Mouse (Mus musculus) liver, embryonic 11.5 days (tissue): ENCODE results near the gene Arfgef2. TPM values are rescaled to one million over a fixed set of nuclear protein-coding genes. Genes with fewer than 3 reads are reported as not detected.

ENCODE experiments used
- ATAC-seq: fragments of 200-750 bp; cut with Nextera tagmentation; replicated peaks from 2 replicates; pipeline ENCODE4 v1.8.0; 2017; ENCODE audit warnings: moderate number of reproducible peaks, mild to moderate bottlenecking, moderate TSS enrichment, moderate library complexity; ENCODE audit not compliant: low FRiP score
- DNase-seq: peaks from one replicate; pipeline ENCODE4 v3.0.0-alpha.2; 2017; ENCODE audit warnings: low spot score
- H3K27ac ChIP-seq: fragments of 300-500 bp; sonication (generic); 2 replicates; pipeline ENCODE4 v1.5.1; 2014; ENCODE audit warnings: mild to moderate bottlenecking, low read depth, low read length, control low read depth
- H3K27me3 ChIP-seq: fragments of 300-500 bp; sonication (generic); replicated peaks from 2 replicates; pipeline ENCODE4 v1.6.1; 2014; ENCODE audit warnings: low read length, mixed read lengths; ENCODE audit not compliant: control insufficient read depth, insufficient read depth
- H3K36me3 ChIP-seq: fragments of 300-500 bp; sonication (generic); 2 replicates; pipeline ENCODE4 v1.6.1; 2014; ENCODE audit warnings: mild to moderate bottlenecking, low read length, moderate library complexity, mixed read lengths; ENCODE audit not compliant: control insufficient read depth, insufficient read depth
- H3K4me1 ChIP-seq: fragments of 300-500 bp; sonication (generic); replicated peaks from 2 replicates; pipeline ENCODE4 v1.6.1; 2014; ENCODE audit warnings: low read length, mixed read lengths; ENCODE audit not compliant: control insufficient read depth, insufficient read depth
- H3K4me2 ChIP-seq: fragments of 300-500 bp; sonication (generic); 2 replicates; pipeline ENCODE4 v1.6.1; 2014; ENCODE audit warnings: mild to moderate bottlenecking, control low read depth, moderate library complexity
- H3K4me3 ChIP-seq: fragments of 300-500 bp; sonication (generic); 2 replicates; pipeline ENCODE4 v1.5.1; 2014; ENCODE audit warnings: low read depth, low read length, control low read depth
- H3K9ac ChIP-seq: fragments of 300-500 bp; sonication (generic); 2 replicates; pipeline ENCODE4 v1.6.1; 2014; ENCODE audit warnings: low read depth, low read length, control low read depth
- H3K9me3 ChIP-seq: fragments of 300-500 bp; sonication (generic); 2 replicates; pipeline ENCODE4 v1.6.1; 2016; ENCODE audit warnings: low read length, inconsistent platforms, mixed read lengths; ENCODE audit not compliant: control insufficient read depth
- WGBS: fragments of 180-500 bp; shearing (Covaris S2); extraction: QIAGEN DNeasy Blood & Tissue Kit; methylation state at CpG from one replicate; pipeline ENCODE4 v1.1.7; 2014; 5-methylcytosine and 5-hydroxymethylcytosine counted together
- polyA plus RNA-seq: library from polyadenylated mRNA; unstranded; fragments of >200 nt; fragmentation: Nextera tagmentation; extraction: Ambion mirVana; gene quantifications from 2 replicates; pipeline ENCODE4 v1.2.1, GENCODE M21; 2014

Arfgef2 gene
- polyA plus RNA-seq, 1 experiment from 2014 or later = 11.3 TPM

DNA sequence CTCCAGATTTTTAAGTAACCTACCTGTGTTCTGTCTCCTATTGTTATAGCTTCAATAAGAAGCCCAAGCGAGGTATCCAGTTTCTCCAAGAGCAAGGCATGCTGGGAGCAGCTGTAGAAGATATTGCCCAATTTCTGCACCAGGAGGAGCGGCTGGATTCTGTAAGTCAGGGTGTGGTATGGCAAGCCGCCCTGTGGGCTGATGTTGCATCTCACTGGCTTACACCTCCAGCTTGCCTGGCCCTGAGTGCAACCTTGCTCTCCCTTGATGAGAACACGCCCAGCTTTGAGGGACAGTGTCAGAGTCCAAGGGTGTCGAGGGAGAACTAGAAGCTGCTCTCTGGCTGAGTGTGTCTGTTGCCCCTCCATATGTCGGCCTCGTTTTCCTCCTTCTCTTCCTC lies 53.8 kb downstream of the Arfgef2 start:
- DNase-seq = no peak
- Histone ChIP-seq H3K9ac (no peak overlapping the region), H3K4me3 (no peak overlapping the region), H3K4me1 (no peaks in the 10 kb centered on the region), H3K27me3 (no peaks in the 10 kb centered on the region), H3K36me3 (peaks cover 60% of the 10 kb centered on the region), H3K27ac (no peak overlapping the region), H3K4me2 (no peak overlapping the region), H3K9me3 (no peaks in the 10 kb centered on the region)
- WGBS = 89% methylated on average over 7 of the region's 7 CpGs
- ATAC-seq = no peak

GRCm38 (mm10) chr2:166862505-166862904 lies 57.1 kb downstream of the Arfgef2 start:
- WGBS = 78% methylated on average over 3 of the region's 3 CpGs
- no peak for ATAC-seq

GRCm38 (mm10) chr2:166865476-166865875 lies 60.1 kb downstream of the Arfgef2 start:
- Histone ChIP-seq H3K4me3 (no peak overlapping the region), H3K9ac (no peak overlapping the region), H3K9me3 (no peaks in the 10 kb centered on the region), H3K27ac (no peak overlapping the region), H3K36me3 (peaks cover 38% of the 10 kb centered on the region), H3K4me1 (peaks cover 3% of the 10 kb centered on the region; the same call in 1 of the 2 replicates), H3K4me2 (no peak overlapping the region), H3K27me3 (no peaks in the 10 kb centered on the region)
- DNase-seq = no peak
- no peak for ATAC-seq
- WGBS = 82% methylated on average over 10 of the region's 10 CpGs

More at GRCm38 (mm10) chr2:166862505-166862904, 57.1 kb downstream of the Arfgef2 start:
- Histone ChIP-seq H3K9ac (no peak overlapping the region), H3K9me3 (no peaks in the 10 kb centered on the region), H3K36me3 (peaks cover 45% of the 10 kb centered on the region), H3K27me3 (no peaks in the 10 kb centered on the region), H3K4me2 (no peak overlapping the region), H3K4me3 (no peak overlapping the region), H3K4me1 (no peaks in the 10 kb centered on the region), H3K27ac (no peak overlapping the region)
- no peak for DNase-seq

DNA sequence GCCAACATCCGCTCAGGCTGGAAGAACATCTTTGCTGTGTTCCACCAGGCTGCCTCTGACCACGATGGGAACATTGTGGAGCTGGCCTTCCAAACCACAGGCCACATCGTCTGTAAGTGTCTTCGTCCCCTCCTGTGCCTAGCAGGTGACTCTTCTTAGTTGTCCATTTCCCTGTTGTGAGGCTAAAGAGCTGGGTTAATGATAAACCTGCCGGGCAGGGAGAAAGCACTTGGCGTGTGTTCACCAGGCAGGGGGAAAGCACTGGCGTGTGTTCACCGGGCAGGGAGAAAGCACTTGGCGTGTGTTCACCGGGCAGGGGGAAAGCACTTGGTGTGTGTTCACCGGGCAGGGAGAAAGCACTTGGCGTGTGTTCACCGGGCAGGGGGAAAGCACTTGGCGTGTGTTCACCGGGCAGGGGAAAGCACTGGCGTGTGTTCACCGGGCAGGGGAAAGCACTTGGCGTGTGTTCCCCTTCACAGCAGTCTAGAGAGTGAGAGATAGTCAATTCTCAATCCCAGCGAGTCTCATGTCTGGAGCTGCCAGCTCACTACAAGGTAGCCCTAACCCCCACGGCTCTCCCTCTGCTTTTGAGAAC lies 65.0 kb downstream of the Arfgef2 start:
- Histone ChIP-seq H3K9me3 (no peaks in the 10 kb centered on the region), H3K27ac (peak overlapping the region; percentile 45; the same call in 1 of the 2 replicates), H3K4me2 (no peak overlapping the region), H3K27me3 (no peaks in the 10 kb centered on the region), H3K9ac (0 out of 2 replicates have a peak overlapping the region, but pooled peaks have one; percentile 26), H3K36me3 (peaks cover 37% of the 10 kb centered on the region), H3K4me3 (no peak overlapping the region), H3K4me1 (peaks cover 3% of the 10 kb centered on the region; the same call in 1 of the 2 replicates)
- 85% methylated on average over 20 of the region's 20 CpGs for WGBS
- no peak for ATAC-seq
- DNase-seq = no peak

DNA sequence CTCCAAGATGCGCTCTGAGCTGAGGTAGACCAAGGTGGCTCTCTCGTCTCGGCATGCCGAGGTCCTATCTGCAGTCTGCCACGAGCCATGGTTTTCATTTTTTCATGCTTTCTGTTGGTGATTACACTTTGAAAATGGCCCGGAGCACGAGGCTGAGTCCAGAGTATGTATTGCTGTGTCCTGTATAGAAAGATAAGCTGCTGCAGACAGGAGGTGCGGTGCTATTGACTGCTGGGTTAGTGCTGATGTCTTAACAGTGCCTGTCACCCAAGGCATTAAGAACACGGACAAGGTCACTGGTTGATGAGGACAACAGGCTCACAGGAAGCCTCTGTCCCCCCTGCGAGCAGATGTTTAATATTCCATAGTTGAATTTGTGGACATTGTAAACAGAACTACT lies 65.5 kb downstream of the Arfgef2 start:
- Histone ChIP-seq H3K4me1 (peaks cover 3% of the 10 kb centered on the region; the same call in 1 of the 2 replicates), H3K4me3 (no peak overlapping the region), H3K9ac (0 out of 2 replicates have a peak overlapping the region, but pooled peaks have one; percentile 26), H3K27ac (peak overlapping the region; percentile 45; the same call in 1 of the 2 replicates), H3K27me3 (no peaks in the 10 kb centered on the region), H3K9me3 (no peaks in the 10 kb centered on the region), H3K4me2 (no peak overlapping the region), H3K36me3 (peaks cover 37% of the 10 kb centered on the region)
- DNase-seq (no peak), ATAC-seq (peak; percentile 74; the same call in 1 of the 2 replicates)
- WGBS = 72% methylated on average over 10 of the region's 10 CpGs

DNA sequence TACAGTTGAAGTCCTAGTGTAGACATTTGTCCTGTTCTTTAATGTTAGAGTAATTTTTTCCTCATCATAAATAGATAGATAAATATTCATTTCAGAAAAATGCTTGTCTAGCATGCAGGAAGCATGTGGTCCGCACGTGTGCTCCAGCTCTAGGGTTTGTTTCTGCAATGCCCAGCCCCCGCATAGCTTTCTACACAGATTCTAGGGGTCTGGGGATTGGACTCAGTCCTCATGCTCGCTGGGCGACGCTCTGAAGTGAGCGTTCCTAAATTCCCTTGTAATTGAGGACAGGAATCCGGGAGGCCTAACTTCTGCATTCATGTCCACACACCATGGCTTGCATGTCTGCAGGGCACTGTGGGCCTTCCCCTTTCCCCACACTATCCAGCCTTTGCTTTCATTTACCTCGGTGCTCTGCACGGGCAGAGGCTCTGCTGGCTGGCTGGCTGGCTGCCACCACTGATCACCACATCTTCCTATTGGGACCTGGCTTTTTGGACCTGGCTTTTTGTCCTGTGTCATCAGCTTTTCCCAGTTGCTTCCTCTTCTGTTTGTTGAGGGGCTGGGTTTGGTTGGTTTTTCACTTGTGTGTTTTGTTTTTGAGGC lies 69.4 kb downstream of the Arfgef2 start:
- no peak overlapping the region for H3K4me2 ChIP-seq
- H3K36me3 ChIP-seq = peaks cover 26% of the 10 kb centered on the region
- 81% methylated on average over 10 of the region's 10 CpGs for WGBS
- H3K4me3 ChIP-seq = no peak overlapping the region
- H3K9me3 ChIP-seq = no peaks in the 10 kb centered on the region
- no peaks in the 10 kb centered on the region for H3K27me3 ChIP-seq
- no peak for ATAC-seq
- no peak overlapping the region for H3K27ac ChIP-seq
- H3K9ac ChIP-seq = no peak overlapping the region
- no peak for DNase-seq
- peaks cover 3% of the 10 kb centered on the region; the same call in 1 of the 2 replicates for H3K4me1 ChIP-seq

DNA sequence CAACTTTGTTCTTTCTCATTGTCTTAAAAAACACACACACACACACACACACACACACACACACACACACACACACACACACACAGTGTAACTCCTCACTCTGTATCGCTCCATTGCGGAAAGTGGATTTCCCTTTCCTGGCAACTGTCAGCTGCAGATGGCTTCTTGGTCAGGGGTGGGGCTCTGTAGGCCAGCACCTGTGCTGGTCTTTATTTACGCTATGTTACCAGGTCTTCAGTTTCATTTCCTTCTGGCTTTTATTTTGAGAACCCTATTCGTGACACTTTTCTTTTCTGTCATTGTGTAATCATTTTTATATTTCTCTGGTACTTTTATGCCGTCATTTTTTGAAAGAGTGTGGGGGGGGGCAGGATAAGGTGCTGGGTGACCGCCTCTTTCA lies 70.2 kb downstream of the Arfgef2 start:
- no peak overlapping the region for H3K4me3 ChIP-seq
- H3K9ac ChIP-seq = no peak overlapping the region
- no peaks in the 10 kb centered on the region for H3K9me3 ChIP-seq
- no peak overlapping the region for H3K27ac ChIP-seq
- no peaks in the 10 kb centered on the region for H3K27me3 ChIP-seq
- 92% methylated on average over 6 of the region's 6 CpGs for whole genome bisulfite sequencing
- no peaks in the 10 kb centered on the region for H3K4me1 ChIP-seq
- ATAC-seq (no peak), DNase-seq (no peak)
- no peak overlapping the region for H3K4me2 ChIP-seq
- H3K36me3 ChIP-seq = peaks cover 26% of the 10 kb centered on the region

GRCm38 (mm10) chr2:166876331-166876730 lies 70.9 kb downstream of the Arfgef2 start:
- ATAC-seq (no peak), DNase-seq (no peak)
- Histone ChIP-seq H3K4me2 (no peak overlapping the region), H3K4me1 (no peaks in the 10 kb centered on the region), H3K36me3 (peaks cover 27% of the 10 kb centered on the region), H3K9ac (no peak overlapping the region), H3K4me3 (no peak overlapping the region), H3K27ac (no peak overlapping the region), H3K9me3 (no peaks in the 10 kb centered on the region), H3K27me3 (no peaks in the 10 kb centered on the region)
- WGBS = 93% methylated on average over 10 of the region's 10 CpGs

DNA sequence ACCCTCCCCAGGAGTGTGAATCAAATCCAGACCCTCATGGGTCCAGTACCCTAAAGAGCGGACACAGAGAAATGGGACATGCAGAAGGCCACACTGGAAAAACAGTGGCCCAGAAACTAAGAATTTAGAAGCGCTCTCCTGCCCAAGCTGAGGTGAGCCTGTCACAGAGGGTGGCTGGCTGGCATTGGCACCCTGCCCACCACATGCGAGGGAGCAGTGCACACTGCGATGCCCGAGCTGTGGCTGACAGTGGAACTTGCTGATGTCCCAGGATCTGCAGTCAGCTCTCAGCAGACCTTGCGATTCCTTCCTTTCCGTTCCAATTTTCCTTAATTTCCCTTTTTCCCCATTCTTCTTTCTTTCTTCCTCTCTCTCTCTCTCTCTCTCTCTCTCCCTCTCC lies 79.7 kb downstream of the Arfgef2 start:
- DNase-seq (no peak), ATAC-seq (no peak)
- H3K9me3 ChIP-seq = no peaks in the 10 kb centered on the region
- no peak overlapping the region for H3K9ac ChIP-seq
- H3K4me3 ChIP-seq = no peak overlapping the region
- H3K27ac ChIP-seq = no peak overlapping the region
- H3K4me2 ChIP-seq = no peak overlapping the region
- no peaks in the 10 kb centered on the region for H3K27me3 ChIP-seq
- H3K36me3 ChIP-seq = peaks cover 12% of the 10 kb centered on the region; the same call in 1 of the 2 replicates
- 89% methylated on average over 7 of the region's 7 CpGs for WGBS
- H3K4me1 ChIP-seq = no peaks in the 10 kb centered on the region
